Comparison of ENCODE assay signal across 16 mouse cellular contexts in genomic region chr4:18170862-18171261, GRCm38 (mm10).
DNase-seq lines count a peak whose midpoint lies in the region; ATAC-seq lines count a peak whose summit lies in the region.
"Had no signal": no experiment of that assay in that cellular context is flagged by ENCODE, and none has a peak within 500 bp of the region (broad histone marks: within the 10 kb centered on the region; RNA-seq: fewer than 3 reads in every experiment).

No protein-coding gene starts in this region.

- 0 out of 2 replicates have a peak, but pooled peaks have one; percentile 69 for ATAC-seq in frontal cortex, adult (ENCODE audit: low TSS enrichment)
- ATAC-seq: activated CD4-positive, CD25-positive, alpha-beta regulatory T cell, adult 4 months; forebrain, embryonic 14.5 days; inflammation-experienced regulatory T-cells, adult 6 months; intestine, postnatal 0 days; Patski had no signal

- DNase-seq in cerebellum, postnatal 14 days: peak; percentile 37 to 51
- DNase-seq in cerebellum, adult 11 months: no peak
- DNase-seq in frontal cortex, postnatal 14 days (ENCODE audit: low spot score in 2 of 2): no peak
- DNase-seq in right cerebral cortex, postnatal 10 days (ENCODE audit: low spot score in 2 of 2): peak; percentile 28 to 34
- DNase-seq in right cerebral cortex, adult 18-20 months: no peak
- DNase-seq in adrenal gland, adult 8-10 months: no peak
- DNase-seq: adrenal gland, postnatal 25 days; cerebellum, adult 9-11 months; gastrocnemius, postnatal 14 days; heart, adult 2 months had no signal

Comparison
In these comparisons a context has a peak if more than half of its experiments do, and no peak if none do; other contexts are left out.
1. DNase-seq: peak in cerebellum, postnatal 14 days (2 of 2) and right cerebral cortex, postnatal 10 days (2 of 2); none in cerebellum, adult 11 months (single experiment), frontal cortex, postnatal 14 days (0 of 2), right cerebral cortex, adult 18-20 months (single experiment) and adrenal gland, adult 8-10 months (single experiment).